In the genomic region with DNA sequence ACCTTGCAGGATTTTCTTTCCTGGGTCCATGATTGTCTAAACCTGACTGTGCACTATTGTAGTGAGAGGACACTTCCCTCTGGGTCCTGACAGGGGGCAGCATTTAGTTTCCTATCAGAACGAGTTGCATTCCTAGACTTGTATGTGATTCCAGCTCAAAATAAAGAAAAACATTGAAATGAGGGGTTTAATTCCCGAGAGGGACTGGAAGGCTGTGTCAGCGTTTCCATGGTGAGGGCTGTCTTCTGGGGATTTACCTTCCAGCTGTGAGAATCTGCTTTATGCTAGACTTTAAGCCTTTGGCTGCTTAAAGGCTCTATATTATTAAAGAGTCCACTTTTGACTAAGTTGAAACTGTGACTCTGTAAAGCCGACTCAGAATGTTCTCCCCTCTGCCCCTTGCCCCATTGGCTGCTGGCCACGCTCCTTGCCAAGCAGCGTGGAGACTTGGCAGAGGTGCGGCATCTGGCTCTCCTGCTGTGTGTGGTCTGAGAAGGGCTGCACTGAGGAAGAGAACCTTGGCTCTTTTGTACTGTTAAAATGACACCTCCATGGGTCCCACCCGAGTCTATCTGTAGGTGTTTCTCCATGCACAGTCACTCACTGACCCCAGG, we compare ENCODE assay signal across 9 mouse cellular contexts. TPM values are rescaled to one million over a fixed set of nuclear protein-coding genes. Genes with fewer than 3 reads are reported as not detected.
A peak's percentile ranks its signal among the peaks of the same experiment; 100 is the strongest.
DNase-seq lines count a peak whose midpoint lies in the region; ATAC-seq and TF ChIP-seq lines count a peak whose summit lies in the region.
"Had no signal": no experiment of that assay in that cellular context is flagged by ENCODE, and none has a peak within 500 bp of the region (broad histone marks: within the 10 kb centered on the region; RNA-seq: fewer than 3 reads in every experiment).

No protein-coding gene starts in this region.

- 0 out of 2 replicates have a peak overlapping the region, but pooled peaks have one; percentile 18 for H3K9ac ChIP-seq in forebrain, postnatal 0 days
- H3K9ac ChIP-seq in hindbrain, embryonic 12.5 days, result no peak overlapping the region

- peaks cover 30% of the 10 kb centered on the region for H3K4me1 ChIP-seq in cerebellum, adult 2 months (ENCODE audit: control insufficient read depth, insufficient read depth, low read length)
- peaks cover 8% of the 10 kb centered on the region; the same call in 1 of the 2 replicates for H3K4me1 ChIP-seq in forebrain, postnatal 0 days (ENCODE audit: insufficient read depth)
- H3K4me1 ChIP-seq in hindbrain, embryonic 12.5 days, result peaks cover 8% of the 10 kb centered on the region

- no peak for TF ChIP-seq POLR2A in cerebellum, adult 2 months (IDR thresholded peaks at IDR 0.05; ENCODE audit: borderline replicate concordance, insufficient read depth, low read length)
- TF ChIP-seq POLR2A in myocyte (IDR thresholded peaks at IDR 0.05; ENCODE audit: insufficient read length, low read depth), result no peak

- H3K27me3 ChIP-seq in cerebellum, adult 2 months (ENCODE audit: control insufficient read depth, insufficient read depth, low read length), result no peaks in the 10 kb centered on the region
- H3K27me3 ChIP-seq in forebrain, postnatal 0 days (ENCODE audit: insufficient read depth, low read length), result no peaks in the 10 kb centered on the region
- no peaks in the 10 kb centered on the region for H3K27me3 ChIP-seq in hindbrain, embryonic 12.5 days
- H3K27me3 ChIP-seq in myocyte (ENCODE audit: control insufficient read depth, insufficient read depth, insufficient read length), result peaks cover 9% of the 10 kb centered on the region

- peak; percentile 92 for ATAC-seq in forebrain, postnatal 0 days
- ATAC-seq in hindbrain, embryonic 12.5 days (ENCODE audit: low FRiP score), result peak; percentile 75
- ATAC-seq in inflammation-experienced regulatory T-cells, adult 6 months, result no peak

- peak overlapping the region; percentile 28 for H3K4me2 ChIP-seq in forebrain, postnatal 0 days (ENCODE audit: low read depth)
- H3K4me2 ChIP-seq in hindbrain, embryonic 12.5 days (replicated peaks), result no peak overlapping the region
- peak overlapping the region; percentile 20 for H3K4me2 ChIP-seq in myocyte (ENCODE audit: low read depth)

- WGBS in cerebellum, adult 2 months, result 6% methylated on average over 8 of the region's 8 CpGs
- 4% methylated on average over 8 of the region's 8 CpGs for WGBS in forebrain, postnatal 0 days
- 15% methylated on average over 8 of the region's 8 CpGs for WGBS in hindbrain, embryonic 12.5 days

- H3ac ChIP-seq in myocyte (ENCODE audit: control insufficient read depth, insufficient read length), result no peak overlapping the region

- TF ChIP-seq CTCF in cerebellum, adult 2 months (IDR thresholded peaks at IDR 0.05; ENCODE audit: borderline replicate concordance, insufficient read depth, low read depth, low read length), result peak; percentile 68; the same call in 1 of the 2 replicates
- peak; percentile 88 for TF ChIP-seq CTCF in forebrain, postnatal 0 days (IDR thresholded peaks at IDR 0.05; ENCODE audit: low read depth)

- DNase-seq in ovary, postnatal 36 days (ENCODE audit: low spot score), result peak; percentile 52
- no peak for DNase-seq in ovary, adult 18-20 months (ENCODE audit: low spot score)
- peak; percentile 79 to 82 for DNase-seq in cerebellum, adult 2 months
- DNase-seq in forebrain, postnatal 0 days, result peak; percentile 87
- peak; percentile 60 for DNase-seq in left cerebral cortex, postnatal 4 days

- H3K36me3 ChIP-seq in forebrain, postnatal 0 days (ENCODE audit: insufficient read depth), result no peaks in the 10 kb centered on the region
- H3K36me3 ChIP-seq in hindbrain, embryonic 12.5 days, result no peaks in the 10 kb centered on the region
- no peaks in the 10 kb centered on the region for H3K36me3 ChIP-seq in myocyte (ENCODE audit: control insufficient read depth, insufficient read depth)

- H3K4me3 ChIP-seq in cerebellum, adult 2 months (replicated peaks; ENCODE audit: insufficient read depth, low read depth, low read length), result no peak overlapping the region
- H3K4me3 ChIP-seq in forebrain, postnatal 0 days (ENCODE audit: low read depth, low read length), result no peak overlapping the region
- H3K4me3 ChIP-seq in hindbrain, embryonic 12.5 days, result no peak overlapping the region
- H3K4me3 ChIP-seq in myocyte, result no peak overlapping the region

- intact Hi-C loops in left cerebral cortex, postnatal 4 days (cut with DNase I), result loop anchor here (5.0 kb wide), 1 partner anchor 208 kb away; no protein-coding TSS in a partner anchor

- H3K9me3 ChIP-seq in forebrain, postnatal 0 days (ENCODE audit: low read length), result no peaks in the 10 kb centered on the region
- no peaks in the 10 kb centered on the region for H3K9me3 ChIP-seq in hindbrain, embryonic 12.5 days (replicated peaks)

- H3K79me2 ChIP-seq in myocyte (ENCODE audit: control insufficient read depth, insufficient read depth), result no peaks in the 10 kb centered on the region

- H3K27ac ChIP-seq in cerebellum, adult 2 months (ENCODE audit: insufficient read depth, low read length), result no peak overlapping the region
- H3K27ac ChIP-seq in forebrain, postnatal 0 days (ENCODE audit: low read depth, low read length), result peak overlapping the region; percentile 64
- H3K27ac ChIP-seq in hindbrain, embryonic 12.5 days, result 0 out of 2 replicates have a peak overlapping the region, but pooled peaks have one; percentile 42

TF ChIP-seq in myocyte, 11 proteins besides CTCF, POLR2A, EP300 and RAD21:
- TF ChIP-seq SRF (IDR thresholded peaks at IDR 0.05; ENCODE audit: control insufficient read depth, insufficient read length, low read depth) (no peak), TCF3 (IDR thresholded peaks at IDR 0.05; ENCODE audit: insufficient read length, low read depth) (no peak), CEBPB (IDR thresholded peaks at IDR 0.05; ENCODE audit: insufficient read depth, poor library complexity, severe bottlenecking) (no peak), MYOD1 (IDR thresholded peaks at IDR 0.05; ENCODE audit: control insufficient read depth in 1 of 3, insufficient read length in 2 of 3, low read depth in 2 of 3) (no peak), E2F4 (IDR thresholded peaks at IDR 0.05; ENCODE audit: insufficient read depth) (no peak)

RNA-seq across cellular contexts. Expression of a gene that starts 22.0 kb away (rescaled TPM):
- polyA plus RNA-seq in cerebellum, adult 2 months (2012; rRNA removed), result 41.0 and 43.5 TPM in 2 replicates
- total RNA-seq in forebrain, postnatal 0 days (2014; rRNA removed), result 64.6 and 85.7 TPM in 2 replicates
- 28.3 and 35.6 TPM in 2 replicates for polyA plus RNA-seq in forebrain, postnatal 0 days (2015; fragmentation: Nextera tagmentation; extraction: Ambion mirVana)
- 14.7 and 17.3 TPM in 2 replicates for polyA plus RNA-seq in hindbrain, embryonic 12.5 days (2016; fragmentation: Nextera tagmentation; extraction: Ambion mirVana)
- 10 to 100 TPM; 31.5 to 35.8 TPM for total RNA-seq in left cerebral cortex, postnatal 4 days (2021)
- polyA plus RNA-seq in myocyte (2012; fragmentation: generic; extraction: Trizol), result 2.2 TPM
- polyA plus RNA-seq in inflammation-experienced regulatory T-cells, adult 6 months (2017; shearing (Covaris generic)), result under 1 TPM in 1 of 3 experiments, not detected in 2; 0.40 TPM
- total RNA-seq: neutrophil, adult 5-6 weeks had no signal
